Mouse (Mus musculus) induced T-regulatory cell, adult 2 months (primary cell): ENCODE data around the gene Flnc.

Experiments used
- DNase-seq: peaks from one replicate; pipeline ENCODE4 v3.0.0-alpha.2; 2012; ENCODE audit warnings: low read depth

The Flnc gene

DNA sequence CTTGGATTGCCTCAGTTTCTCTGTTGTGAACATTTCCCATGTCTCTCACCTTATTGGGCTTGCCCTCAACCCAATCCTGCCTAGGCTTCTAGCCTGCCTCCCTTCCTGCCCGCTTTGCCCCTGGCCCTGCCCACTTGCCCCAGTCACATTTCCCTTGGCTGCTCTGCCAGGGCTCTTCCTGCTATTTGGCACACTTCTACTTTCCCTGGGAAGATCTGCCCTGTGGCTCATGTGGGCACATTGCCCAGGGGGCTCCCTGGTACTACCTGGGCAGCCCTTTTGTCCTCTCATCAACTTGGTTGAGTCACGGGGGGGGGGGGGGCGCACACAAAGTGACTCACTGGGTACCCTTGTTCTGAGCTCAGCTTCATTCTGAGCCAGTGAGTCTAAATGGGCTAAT is 900 bp upstream of the Flnc start:
- no peak for DNase-seq

DNA sequence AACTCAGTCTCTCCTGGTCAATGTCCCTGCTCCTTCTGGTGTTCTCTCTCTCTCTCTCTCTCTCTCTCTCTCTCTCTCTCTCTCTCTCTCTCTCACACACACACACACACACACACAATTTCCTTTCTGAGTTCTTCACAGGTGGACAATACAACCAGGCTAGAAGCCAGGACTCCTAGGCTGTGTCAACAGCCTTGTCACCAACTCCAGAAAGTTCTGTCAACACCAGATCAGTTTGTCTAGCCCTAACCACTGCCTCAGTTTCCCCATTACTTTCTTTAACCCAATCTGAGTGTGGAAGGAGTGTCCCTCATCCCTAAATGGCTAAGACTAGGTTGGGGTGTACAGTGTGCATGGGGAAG is 399 bp upstream of the Flnc start:
- DNase-seq, result no peak

DNA sequence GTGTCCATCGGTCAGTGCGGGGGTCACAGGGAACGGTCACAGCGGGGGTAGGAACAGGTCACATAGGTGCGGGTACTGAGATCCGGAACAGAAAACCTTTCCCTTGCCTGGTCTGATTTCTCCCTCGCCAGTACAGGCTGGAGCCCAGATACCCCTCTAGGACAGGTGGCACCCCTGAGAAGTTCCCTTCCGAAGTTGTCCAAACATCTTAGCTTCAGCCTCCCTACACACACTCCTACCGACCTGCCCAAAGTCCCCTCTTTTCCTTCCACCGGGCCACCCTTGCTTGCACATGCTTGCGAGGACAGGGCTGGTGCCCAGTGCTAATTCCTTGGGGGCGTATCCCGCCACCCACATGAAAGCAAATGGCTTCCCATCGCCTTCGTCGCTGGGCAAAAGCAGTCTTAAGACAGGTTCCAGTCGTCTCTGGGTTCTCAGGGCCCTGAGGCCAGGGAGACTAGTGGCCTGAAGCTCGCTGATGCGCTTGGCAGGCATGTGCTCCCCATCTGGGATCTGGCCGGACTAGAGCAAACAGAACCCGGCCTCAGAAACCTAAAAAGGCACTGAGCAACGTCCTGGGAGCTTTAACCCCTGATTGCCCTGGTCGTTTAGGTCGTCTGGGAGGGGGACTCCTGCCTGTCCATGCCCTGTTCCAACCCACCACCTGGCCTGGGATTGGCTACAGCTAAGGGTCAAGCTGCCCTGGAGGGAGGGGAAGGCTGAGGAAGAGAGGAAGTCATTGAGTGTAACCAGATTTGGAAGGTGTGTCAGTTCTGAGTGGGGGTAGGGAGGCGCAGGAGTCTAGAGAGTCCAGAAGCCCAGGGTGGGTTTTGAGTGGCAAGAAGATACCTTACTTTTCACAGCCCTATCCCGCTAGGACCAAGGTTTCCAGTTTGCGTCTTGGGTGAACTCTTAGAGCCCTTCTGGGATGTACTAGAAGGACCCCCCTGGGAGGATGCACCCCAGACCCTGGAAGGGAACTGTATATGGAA is 1.0 kb downstream of the Flnc start:
- no peak for DNase-seq

DNA sequence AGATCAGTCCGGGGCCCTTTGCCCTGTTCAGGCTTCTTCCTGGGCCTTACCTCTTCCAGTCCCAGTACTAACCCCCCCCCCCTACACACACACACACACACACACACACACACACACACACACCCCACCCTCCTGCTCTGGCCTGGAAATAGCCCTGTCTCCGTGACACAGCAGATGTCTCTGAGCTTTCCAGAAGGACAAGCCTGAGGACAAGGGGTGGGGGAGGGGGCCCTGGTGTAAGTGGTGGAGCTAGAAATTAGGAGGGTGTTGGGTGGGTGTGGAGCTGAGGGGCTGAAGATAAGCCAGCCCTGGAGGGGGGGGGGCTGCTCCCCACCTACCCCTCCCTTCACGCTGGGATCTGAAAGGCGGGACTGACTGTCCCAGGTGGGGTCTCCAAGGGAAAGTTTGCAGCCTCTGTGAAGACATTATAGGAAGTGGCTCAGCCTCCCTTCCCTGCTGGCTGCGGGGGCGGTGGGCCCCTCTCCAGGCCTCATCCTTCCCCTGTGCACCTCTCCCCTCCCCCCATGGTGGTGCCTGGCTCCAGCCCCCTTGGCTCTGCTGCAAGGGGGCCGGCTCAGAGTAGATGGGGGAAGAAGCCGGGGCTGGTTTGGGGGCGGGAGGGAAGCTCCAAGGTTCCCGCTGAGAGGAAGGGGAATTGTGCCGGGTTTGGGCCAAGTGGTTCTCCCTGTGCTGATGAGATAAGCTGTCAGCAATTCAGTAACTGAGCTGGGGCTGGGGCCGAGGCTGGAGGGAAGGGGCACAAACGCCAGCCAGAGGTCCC is 2.0 kb downstream of the Flnc start:
- no peak for DNase-seq

DNA sequence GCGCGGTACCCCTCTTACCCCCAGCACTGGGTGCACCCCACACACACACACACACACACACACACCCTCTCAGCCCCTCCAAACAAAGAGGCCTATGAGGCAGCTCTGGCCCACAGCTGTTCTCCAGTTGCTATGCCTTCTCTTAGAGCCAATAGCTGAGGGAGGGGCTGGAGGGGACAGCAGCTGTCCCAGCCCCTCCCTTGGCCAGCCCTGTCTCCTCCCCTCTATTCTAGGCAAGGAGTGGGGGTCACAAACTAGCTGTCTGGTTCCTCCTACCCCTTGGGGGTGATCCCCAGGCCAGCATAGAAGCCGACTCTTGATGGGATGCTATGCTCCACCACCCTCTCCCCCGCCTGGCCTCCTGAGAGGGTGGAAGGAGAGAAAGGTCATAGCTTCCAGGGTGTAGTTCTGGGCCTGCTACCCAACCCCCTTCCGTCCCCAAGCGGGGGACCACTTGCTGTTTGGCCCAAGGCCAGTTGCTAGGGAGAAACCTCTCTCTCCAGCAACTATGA is 2.9 kb downstream of the Flnc start:
- DNase-seq, result no peak

DNA sequence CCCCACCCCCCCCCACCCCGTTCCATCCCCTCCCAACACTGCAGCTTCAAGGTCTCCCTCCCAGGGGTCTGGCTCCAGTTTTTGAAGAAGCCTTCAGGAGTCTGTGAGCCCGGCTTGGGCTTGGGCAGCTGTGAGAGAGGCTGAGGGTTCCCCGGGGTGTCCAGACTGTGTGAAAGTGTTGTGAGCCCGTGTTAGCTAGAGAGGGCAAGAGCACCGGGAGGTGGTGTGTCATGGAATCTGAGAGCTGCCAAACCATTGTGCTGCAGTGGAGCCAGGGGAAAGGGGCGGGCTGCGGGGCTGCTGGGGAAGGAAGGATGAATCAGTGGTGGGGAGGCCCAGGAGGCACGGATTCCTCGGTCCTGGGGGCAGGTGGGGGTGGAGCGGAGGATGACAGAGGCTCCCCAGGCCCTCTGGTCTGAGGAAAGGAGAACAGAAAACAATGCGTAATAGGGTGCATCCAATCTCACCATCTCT is 3.4 kb downstream of the Flnc start:
- no peak for DNase-seq

DNA sequence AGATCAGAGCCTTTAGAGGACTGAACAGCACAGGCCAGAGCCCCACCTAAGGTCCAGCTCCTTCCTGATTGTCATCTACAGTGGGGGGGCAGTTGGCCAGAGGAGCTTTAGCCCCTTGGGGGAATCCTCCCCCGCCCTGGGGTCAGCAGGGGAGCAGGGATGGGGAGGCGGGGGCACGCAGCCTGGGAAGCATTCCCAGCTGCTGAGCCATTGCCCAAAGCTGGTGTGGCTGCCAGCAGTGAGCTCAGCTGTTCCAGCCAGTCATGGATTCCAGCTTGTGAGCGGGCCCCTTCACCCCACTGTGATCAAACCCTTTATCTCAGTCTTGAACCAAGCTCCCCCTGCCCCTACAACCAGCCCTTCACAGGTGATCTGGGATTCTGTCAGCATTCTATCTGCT is 6.2 kb downstream of the Flnc start:
- no peak for DNase-seq

DNA sequence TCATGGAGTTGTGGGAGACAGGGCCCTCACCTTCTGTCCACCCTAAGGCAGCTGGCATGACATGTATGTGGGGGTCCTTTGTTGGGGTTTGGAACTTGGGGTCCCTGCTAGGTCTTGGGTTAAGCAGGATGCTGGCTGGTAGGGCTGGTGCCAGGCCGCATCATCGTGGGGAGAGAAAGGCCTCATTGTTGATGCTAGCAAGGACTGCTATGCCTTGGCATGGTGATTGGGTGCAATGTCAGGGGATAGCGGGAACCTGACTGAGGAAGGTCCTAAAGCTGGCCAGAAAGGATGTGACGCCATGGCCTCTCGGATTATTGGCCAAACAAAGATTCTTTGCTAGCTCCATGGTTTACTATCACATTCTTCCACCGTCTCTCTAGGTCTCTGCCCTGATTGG is 6.7 kb downstream of the Flnc start:
- no peak for DNase-seq

DNA sequence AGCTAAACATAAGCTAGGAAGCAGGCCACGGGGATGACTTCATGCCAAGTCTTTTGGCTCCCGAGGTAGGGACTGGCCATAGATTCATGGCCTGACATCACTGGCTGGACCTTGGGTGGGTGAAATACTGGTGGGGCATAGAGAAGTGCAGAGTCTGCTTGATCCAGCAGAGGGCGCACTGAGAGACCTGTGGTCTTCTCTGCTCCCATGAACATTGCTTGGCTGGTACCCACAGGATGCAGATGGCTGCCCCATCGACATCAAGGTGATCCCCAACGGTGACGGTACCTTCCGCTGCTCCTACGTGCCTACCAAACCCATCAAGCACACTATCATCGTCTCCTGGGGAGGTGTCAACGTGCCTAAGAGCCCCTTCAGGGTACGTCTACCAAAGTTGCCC is 11.7 kb downstream of the Flnc start:
- peak; percentile 60 for DNase-seq

DNA sequence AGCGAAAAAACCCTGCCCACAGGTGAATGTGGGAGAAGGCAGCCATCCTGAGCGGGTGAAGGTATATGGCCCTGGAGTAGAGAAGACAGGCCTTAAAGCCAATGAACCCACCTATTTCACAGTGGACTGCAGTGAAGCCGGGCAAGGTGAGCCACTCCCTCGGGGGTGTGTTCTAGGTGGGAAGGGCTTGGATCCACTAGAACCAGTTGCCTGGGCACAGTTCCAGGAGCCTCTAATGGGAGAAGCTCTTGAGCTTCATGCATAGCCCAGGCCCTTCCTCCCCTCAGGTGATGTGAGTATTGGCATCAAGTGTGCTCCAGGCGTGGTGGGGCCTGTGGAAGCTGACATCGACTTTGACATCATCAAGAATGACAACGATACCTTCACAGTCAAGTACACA is 12.3 kb downstream of the Flnc start:
- no peak for DNase-seq

DNA sequence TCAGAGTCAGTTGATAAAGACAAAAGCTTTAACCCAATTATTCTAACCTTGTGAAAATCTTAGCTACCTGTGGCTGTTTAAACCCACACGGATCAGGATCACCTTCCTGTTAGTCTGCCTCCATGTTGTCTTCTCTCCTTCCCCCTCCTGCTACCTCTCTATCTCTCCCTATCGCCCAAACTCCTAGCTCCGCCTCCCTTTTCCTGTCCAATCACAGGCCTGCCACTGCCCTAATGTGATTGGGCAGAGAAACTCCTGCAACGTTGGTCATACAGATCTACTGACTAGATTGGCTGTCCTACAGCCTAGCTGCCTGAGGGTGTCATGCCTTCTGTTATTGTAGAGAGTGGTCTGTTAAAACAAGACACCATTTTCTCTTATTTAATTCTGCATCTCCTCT is 16.8 kb downstream of the Flnc start:
- no peak for DNase-seq

DNA sequence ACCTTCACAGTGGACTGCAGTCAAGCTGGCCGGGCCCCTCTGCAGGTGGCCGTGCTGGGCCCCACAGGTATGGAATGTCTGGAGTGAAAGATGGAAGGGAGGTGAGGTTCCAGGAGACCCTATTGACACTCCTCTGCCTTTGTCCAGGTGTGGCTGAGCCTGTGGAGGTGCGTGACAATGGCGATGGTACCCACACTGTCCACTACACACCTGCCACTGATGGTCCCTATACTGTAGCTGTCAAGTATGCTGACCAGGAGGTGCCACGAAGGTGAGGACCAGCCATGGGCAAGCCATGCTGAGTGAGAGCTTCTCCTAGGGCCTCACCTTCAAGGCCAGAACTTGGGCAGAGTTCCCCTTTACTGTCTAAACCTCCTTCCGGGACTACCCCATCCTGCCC is 17.6 kb downstream of the Flnc start:
- no peak for DNase-seq

DNA sequence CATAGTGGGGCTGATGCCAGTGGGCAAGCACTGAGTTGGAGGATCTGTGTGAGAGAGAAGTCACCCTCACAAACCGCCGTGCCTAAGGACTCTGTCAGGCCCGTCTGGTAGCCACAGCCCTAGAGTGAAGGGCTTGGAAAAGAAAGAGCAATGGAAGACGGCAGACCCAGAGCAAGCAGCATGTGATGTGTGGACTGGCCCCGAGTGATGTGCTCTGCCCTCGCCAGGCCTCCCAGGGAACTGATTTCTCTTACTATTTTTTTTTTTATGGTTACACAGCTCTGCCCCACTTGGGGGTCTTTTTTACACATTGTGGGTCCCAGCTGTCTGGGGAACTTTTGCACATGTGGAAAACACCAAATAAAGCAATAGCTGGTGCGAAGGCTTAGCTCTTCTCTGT is 28.4 kb downstream of the Flnc start:
- no peak for DNase-seq

DNA sequence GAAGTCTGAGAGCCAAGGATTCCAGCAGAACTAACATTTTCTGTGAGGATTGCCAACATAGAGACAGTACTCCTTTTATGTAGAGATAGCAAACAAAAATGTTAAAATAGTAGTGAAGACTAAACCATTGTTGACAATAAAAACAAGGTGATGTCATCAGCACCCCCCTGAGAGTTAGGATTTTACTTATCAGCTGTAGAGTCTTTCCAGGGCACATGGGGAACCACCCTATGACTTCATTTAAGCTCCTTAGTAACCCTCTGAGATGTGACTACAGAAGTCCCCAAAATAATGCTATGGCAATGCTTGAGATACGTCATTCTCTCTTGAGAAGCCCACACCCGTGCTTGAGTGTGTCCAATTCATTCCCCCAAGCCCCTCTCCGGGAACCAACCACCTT is 30.3 kb downstream of the Flnc start:
- DNase-seq, result no peak

DNA sequence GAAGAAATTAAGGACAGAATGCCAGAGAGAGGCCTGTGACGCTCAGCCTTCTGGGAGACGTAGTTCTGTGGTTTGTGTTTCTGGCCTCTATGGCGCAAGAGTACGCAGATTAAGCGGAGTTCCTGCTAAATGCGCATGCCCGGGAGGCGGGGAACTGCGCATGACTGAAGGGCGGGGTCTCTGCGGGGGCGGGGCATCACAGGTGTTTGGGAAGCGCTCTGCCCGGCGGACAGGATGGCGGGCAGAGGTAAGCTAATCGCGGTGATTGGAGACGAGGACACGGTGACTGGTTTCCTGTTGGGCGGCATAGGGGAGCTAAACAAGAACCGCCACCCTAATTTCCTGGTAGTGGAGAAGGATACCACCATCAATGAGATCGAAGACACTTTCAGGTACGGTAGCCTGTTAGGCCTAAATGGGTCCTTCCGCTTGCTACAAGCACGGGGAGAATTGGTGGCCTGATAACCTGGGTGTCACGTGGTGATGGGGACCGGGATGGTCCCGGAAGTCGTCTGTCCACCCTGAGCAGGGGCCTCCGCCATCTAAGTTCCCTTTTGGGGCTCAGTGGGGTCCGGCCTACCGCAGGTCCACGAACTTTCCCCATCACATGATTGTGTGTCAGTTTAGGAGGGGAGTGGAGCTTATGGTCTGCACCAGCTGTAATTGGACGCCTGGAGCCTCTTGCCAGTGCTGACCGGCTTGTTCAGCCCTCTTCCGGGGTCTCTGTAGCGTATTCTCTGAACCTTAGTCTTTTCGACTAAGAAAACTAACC is 34.7 kb downstream of the Flnc start, which contains the start of gene Atp6v1f:
Gene Atp6v1f, plus strand, starts transcription at position 136 of the 772 bp plus-strand sequence.
- DNase-seq, result peak; percentile 98

DNA sequence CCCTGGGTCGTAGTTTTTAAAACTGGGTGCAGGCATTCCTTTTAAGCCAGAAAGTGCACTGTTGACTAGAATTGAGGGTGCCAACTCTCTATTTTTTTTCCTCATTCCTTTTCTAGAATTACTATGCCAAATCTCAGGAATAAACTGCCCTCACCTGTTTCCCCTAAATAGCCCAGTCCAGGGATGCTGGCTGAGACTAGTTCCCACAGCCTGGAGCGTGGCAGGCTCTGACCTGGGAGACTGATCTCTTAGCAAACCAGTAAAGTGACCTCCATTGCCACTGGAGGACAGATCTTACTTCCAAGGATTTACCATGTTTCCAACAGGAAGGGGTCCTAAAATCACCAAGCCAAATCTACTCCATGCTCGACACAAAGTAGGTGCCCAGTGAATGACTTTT is 35.8 kb downstream of the Flnc start:
- no peak for DNase-seq

DNA sequence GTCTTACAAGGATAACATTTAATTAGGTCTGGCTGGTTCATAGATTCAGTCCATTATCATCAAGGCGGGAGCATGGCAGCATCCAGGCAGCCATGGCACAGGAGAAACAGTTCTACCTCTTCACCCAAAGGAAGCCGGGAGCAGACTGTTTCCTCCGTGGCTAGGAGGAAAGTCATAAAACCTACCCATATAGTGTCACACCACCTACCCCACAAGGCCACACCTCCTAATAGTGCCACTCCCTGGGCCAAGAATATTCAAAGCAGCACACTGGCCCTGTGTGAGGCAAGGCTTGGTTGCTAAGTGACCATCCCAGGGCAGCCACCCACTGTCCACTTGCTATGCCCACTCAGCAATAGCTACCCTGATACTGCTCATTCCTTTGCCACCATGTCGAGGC is 38.1 kb downstream of the Flnc start, which contains the start of gene Atp6v1fnb:
Gene Atp6v1fnb, plus strand, starts transcription at position 301 of the 400 bp plus-strand sequence.
- DNase-seq, result no peak

DNA sequence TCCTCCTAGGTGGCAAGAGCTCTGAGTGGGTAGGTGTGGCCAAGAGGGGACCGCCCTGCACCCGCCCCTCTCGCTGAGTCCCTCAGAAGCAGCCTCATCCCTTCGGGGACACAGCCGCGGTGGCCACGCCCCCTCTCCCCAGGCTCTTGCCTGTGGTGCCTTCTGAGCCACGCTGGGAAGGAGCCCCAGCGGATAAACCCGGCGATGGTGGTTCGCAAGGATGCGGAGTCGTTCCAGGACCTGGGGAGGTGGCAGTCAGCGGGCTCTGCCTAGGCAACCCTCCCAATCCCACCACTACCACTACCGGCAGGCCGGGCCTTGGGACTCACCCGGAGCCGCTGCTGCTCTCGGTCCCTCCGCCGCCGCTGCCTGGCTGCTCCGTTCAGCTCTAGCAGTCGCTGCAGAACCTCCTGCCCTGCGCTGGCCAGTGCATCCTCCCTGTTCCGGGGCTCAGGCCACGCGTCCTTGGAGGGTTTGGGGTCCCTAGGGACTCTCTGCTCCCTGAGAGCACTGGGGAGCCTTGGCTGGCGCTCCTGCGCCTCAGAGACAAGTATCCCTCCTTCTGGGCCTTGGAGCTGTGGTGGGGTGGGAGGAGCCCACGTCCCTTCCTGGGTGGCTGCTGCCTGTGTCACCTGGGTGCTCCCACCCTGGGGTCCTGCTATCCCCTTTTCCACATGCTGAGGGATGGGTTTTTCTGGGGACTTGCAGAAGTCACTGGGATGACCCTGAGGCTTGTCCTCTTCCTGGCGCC is 41.1 kb downstream of the Flnc start:
- peak; percentile 89 for DNase-seq

DNA sequence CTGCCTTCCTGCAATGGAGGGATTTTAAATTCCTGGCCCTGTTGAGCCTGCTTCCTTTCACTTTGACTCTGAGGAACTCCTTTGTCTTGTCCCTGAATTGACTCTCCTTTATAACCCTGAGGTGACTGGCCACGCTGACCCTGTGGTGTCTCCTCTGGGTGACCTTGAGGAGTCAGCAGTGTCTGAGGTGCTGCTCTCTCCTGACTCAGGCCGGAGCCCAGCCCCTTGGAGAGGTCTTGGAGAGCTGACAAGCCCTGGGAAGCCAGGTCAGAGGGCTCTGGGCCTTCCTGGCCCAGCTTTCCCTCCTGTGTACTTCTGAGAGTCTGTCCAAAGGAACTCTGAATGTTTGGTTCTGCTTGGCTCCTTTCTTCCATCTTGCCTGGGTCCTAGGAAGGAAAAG is 41.7 kb downstream of the Flnc start:
- no peak for DNase-seq

DNA sequence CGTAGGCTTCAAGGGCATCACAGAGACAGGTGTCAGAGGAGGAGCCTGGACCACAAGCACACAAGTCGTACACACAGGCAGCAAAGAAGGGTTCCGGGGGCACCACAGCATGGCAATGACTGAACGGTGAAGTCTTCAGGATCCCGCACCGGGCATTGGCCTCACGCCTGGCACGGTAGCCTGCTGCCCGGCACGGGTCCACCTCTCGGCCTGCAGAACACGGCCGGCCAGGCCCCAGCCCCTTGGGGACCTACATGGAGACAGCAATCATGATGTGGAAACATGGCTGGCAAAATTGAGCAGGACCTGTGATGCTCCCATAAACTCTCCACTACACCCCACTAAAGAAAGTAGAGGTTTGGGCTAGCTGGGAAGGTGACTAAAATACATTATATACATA is 49.6 kb downstream of the Flnc start:
- no peak for DNase-seq
